Mouse (Mus musculus) kidney, adult 2 months (tissue): ENCODE measurements around the gene Morc2a.

ENCODE experiments used
- CTCF ChIP-seq: fragments of 200-500 bp; conservative IDR thresholded peaks from 2 replicates; pipeline ENCODE4 v1.5.1; 2011; ENCODE audit warnings: low read depth, mild to moderate bottlenecking, control low read depth, low read length, moderate library complexity, mixed read lengths; ENCODE audit not compliant: insufficient read depth, insufficient read length
- POLR2A ChIP-seq: fragments of 200-500 bp; IDR thresholded peaks from one replicate; pipeline ENCODE4 v1.6.1; 2011; ENCODE audit warnings: low read depth, low read length, control low read depth

DNA sequence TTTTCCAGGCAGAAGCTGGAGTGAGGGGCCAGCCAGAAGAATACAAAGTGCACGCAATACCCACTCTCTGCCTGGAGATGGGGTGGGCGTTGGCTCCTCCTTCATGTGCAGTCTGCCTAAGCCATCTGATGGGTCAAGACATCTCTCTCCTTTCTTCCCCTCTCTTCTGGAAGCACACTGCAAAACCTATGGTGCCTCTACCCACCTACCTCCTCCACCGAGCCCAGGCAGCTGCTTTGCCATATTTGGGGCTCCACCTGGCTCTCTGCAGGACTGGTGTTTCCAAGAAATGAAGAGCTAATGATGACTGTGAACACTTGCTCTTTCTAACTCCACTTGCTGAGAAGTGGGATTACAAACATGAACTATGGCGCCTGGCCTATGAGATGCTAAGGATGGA lies 82.5 kb downstream of the Morc2a start:
- TF ChIP-seq CTCF = no peak
- no peak for TF ChIP-seq POLR2A
